Mouse (Mus musculus): Measurements from ENCODE around the gene Rinl. TPM values are rescaled to one million over a fixed set of nuclear protein-coding genes. Genes with fewer than 3 reads are reported as not detected.

Rinl gene
- polyA plus RNA-seq, 1 experiment = 1.1 TPM

GRCm38 (mm10) chr7:28792391-28793185, 3.8 kb downstream of the Rinl start:
- Histone ChIP-seq H3K27ac (ENCODE audit: control insufficient read depth, insufficient read depth, low read depth, low read length) (no peak overlapping the region), H3K4me1 (ENCODE audit: control insufficient read depth, insufficient read depth, low read length) (peaks cover 19% of the 10 kb centered on the region)

GRCm38 (mm10) chr7:28793834-28794233, 5.1 kb downstream of the Rinl start:
- H3K27me3 ChIP-seq (ENCODE audit: control insufficient read depth, insufficient read depth, low read length) = no peaks in the 10 kb centered on the region
- H3K4me1 ChIP-seq (ENCODE audit: control insufficient read depth, insufficient read depth, low read length) = peaks cover 19% of the 10 kb centered on the region
- TF ChIP-seq POLR2A (IDR thresholded peaks at IDR 0.05; ENCODE audit: control insufficient read depth, low read depth, low read length) (no peak), CTCF (IDR thresholded peaks at IDR 0.05; ENCODE audit: control insufficient read depth, insufficient read depth, insufficient replicate concordance, low read depth, low read length) (no peak)
- no peaks in the 10 kb centered on the region for H3K36me3 ChIP-seq (ENCODE audit: control insufficient read depth, insufficient read depth, low read length)
- no peak overlapping the region for H3K27ac ChIP-seq (ENCODE audit: control insufficient read depth, insufficient read depth, low read depth, low read length)
- no peak overlapping the region for H3K4me3 ChIP-seq (ENCODE audit: control insufficient read depth, low read depth, low read length)

More at GRCm38 (mm10) chr7:28792391-28793185, 3.8 kb downstream of the Rinl start:
- Histone ChIP-seq H3K4me3 (ENCODE audit: control insufficient read depth, low read depth, low read length) (no peak overlapping the region), H3K36me3 (ENCODE audit: control insufficient read depth, insufficient read depth, low read length) (no peaks in the 10 kb centered on the region), H3K27me3 (ENCODE audit: control insufficient read depth, insufficient read depth, low read length) (no peaks in the 10 kb centered on the region)
- TF ChIP-seq POLR2A (IDR thresholded peaks at IDR 0.05; ENCODE audit: control insufficient read depth, low read depth, low read length) = no peak

GRCm38 (mm10) chr7:28794496-28794895, 5.7 kb downstream of the Rinl start:
- TF ChIP-seq CTCF (IDR thresholded peaks at IDR 0.05; ENCODE audit: control insufficient read depth, insufficient read depth, insufficient replicate concordance, low read depth, low read length) (no peak), POLR2A (IDR thresholded peaks at IDR 0.05; ENCODE audit: control insufficient read depth, low read depth, low read length) (no peak)
- H3K27me3 ChIP-seq (ENCODE audit: control insufficient read depth, insufficient read depth, low read length) = no peaks in the 10 kb centered on the region
- H3K4me3 ChIP-seq (ENCODE audit: control insufficient read depth, low read depth, low read length) = no peak overlapping the region
- H3K4me1 ChIP-seq (ENCODE audit: control insufficient read depth, insufficient read depth, low read length) = peaks cover 19% of the 10 kb centered on the region
- no peaks in the 10 kb centered on the region for H3K36me3 ChIP-seq (ENCODE audit: control insufficient read depth, insufficient read depth, low read length)
- H3K27ac ChIP-seq (ENCODE audit: control insufficient read depth, insufficient read depth, low read depth, low read length) = no peak overlapping the region

GRCm38 (mm10) chr7:28795832-28796231, 7.1 kb downstream of the Rinl start:
- TF ChIP-seq CTCF (IDR thresholded peaks at IDR 0.05; ENCODE audit: control insufficient read depth, insufficient read depth, insufficient replicate concordance, low read depth, low read length) (no peak), POLR2A (IDR thresholded peaks at IDR 0.05; ENCODE audit: control insufficient read depth, low read depth, low read length) (peak; percentile 28; the same call in 1 of the 2 replicates)
- Histone ChIP-seq H3K4me1 (ENCODE audit: control insufficient read depth, insufficient read depth, low read length) (peaks cover 19% of the 10 kb centered on the region), H3K27me3 (ENCODE audit: control insufficient read depth, insufficient read depth, low read length) (no peaks in the 10 kb centered on the region), H3K27ac (ENCODE audit: control insufficient read depth, insufficient read depth, low read depth, low read length) (peak overlapping the region; percentile 63; the same call in 1 of the 2 replicates), H3K36me3 (ENCODE audit: control insufficient read depth, insufficient read depth, low read length) (no peaks in the 10 kb centered on the region), H3K4me3 (ENCODE audit: control insufficient read depth, low read depth, low read length) (peak overlapping the region; percentile 93)

GRCm38 (mm10) chr7:28796562-28796975, 7.8 kb downstream of the Rinl start:
- no peaks in the 10 kb centered on the region for H3K36me3 ChIP-seq (ENCODE audit: control insufficient read depth, insufficient read depth, low read length)
- peaks cover 19% of the 10 kb centered on the region for H3K4me1 ChIP-seq (ENCODE audit: control insufficient read depth, insufficient read depth, low read length)
- no peaks in the 10 kb centered on the region for H3K27me3 ChIP-seq (ENCODE audit: control insufficient read depth, insufficient read depth, low read length)
- H3K4me3 ChIP-seq (ENCODE audit: control insufficient read depth, low read depth, low read length) = peak overlapping the region; percentile 93
- TF ChIP-seq CTCF (IDR thresholded peaks at IDR 0.05; ENCODE audit: control insufficient read depth, insufficient read depth, insufficient replicate concordance, low read depth, low read length) = peak; percentile 99
- TF ChIP-seq POLR2A (IDR thresholded peaks at IDR 0.05; ENCODE audit: control insufficient read depth, low read depth, low read length) = no peak
- peak overlapping the region; percentile 19; the same call in 1 of the 2 replicates for H3K27ac ChIP-seq (ENCODE audit: control insufficient read depth, insufficient read depth, low read depth, low read length)

GRCm38 (mm10) chr7:28799994-28800393, 11.2 kb downstream of the Rinl start:
- no peaks in the 10 kb centered on the region for H3K36me3 ChIP-seq (ENCODE audit: control insufficient read depth, insufficient read depth, low read length)
- H3K4me1 ChIP-seq (ENCODE audit: control insufficient read depth, insufficient read depth, low read length) = peaks cover 23% of the 10 kb centered on the region
- H3K27me3 ChIP-seq (ENCODE audit: control insufficient read depth, insufficient read depth, low read length) = no peaks in the 10 kb centered on the region
- H3K4me3 ChIP-seq (ENCODE audit: control insufficient read depth, low read depth, low read length) = no peak overlapping the region
- H3K27ac ChIP-seq (ENCODE audit: control insufficient read depth, insufficient read depth, low read depth, low read length) = no peak overlapping the region
- TF ChIP-seq POLR2A (IDR thresholded peaks at IDR 0.05; ENCODE audit: control insufficient read depth, low read depth, low read length) (no peak), CTCF (IDR thresholded peaks at IDR 0.05; ENCODE audit: control insufficient read depth, insufficient read depth, insufficient replicate concordance, low read depth, low read length) (no peak)

GRCm38 (mm10) chr7:28801451-28801850, 12.7 kb downstream of the Rinl start:
- TF ChIP-seq POLR2A (IDR thresholded peaks at IDR 0.05; ENCODE audit: control insufficient read depth, low read depth, low read length) = no peak
- no peak for TF ChIP-seq CTCF (IDR thresholded peaks at IDR 0.05; ENCODE audit: control insufficient read depth, insufficient read depth, insufficient replicate concordance, low read depth, low read length)
- no peak overlapping the region for H3K4me3 ChIP-seq (ENCODE audit: control insufficient read depth, low read depth, low read length)
- H3K27me3 ChIP-seq (ENCODE audit: control insufficient read depth, insufficient read depth, low read length) = no peaks in the 10 kb centered on the region
- H3K36me3 ChIP-seq (ENCODE audit: control insufficient read depth, insufficient read depth, low read length) = no peaks in the 10 kb centered on the region
- peaks cover 12% of the 10 kb centered on the region for H3K4me1 ChIP-seq (ENCODE audit: control insufficient read depth, insufficient read depth, low read length)
- H3K27ac ChIP-seq (ENCODE audit: control insufficient read depth, insufficient read depth, low read depth, low read length) = no peak overlapping the region

Measured in testis, adult 2 months (tissue).